Mouse (Mus musculus) megakaryocyte, embryonic 14.5 days (primary cell): Measurements from ENCODE around the gene Gm17349.

Experiments
- FLI1 ChIP-seq: IDR thresholded peaks from 2 replicates; pipeline ENCODE4 v1.6.1; 2012; ENCODE audit warnings: low read length, inconsistent platforms, mixed read lengths
- GATA1 ChIP-seq: IDR thresholded peaks from 3 replicates; pipeline ENCODE4 v1.6.1; 2012; ENCODE audit warnings: mixed read lengths, low read length, inconsistent platforms, borderline replicate concordance

DNA sequence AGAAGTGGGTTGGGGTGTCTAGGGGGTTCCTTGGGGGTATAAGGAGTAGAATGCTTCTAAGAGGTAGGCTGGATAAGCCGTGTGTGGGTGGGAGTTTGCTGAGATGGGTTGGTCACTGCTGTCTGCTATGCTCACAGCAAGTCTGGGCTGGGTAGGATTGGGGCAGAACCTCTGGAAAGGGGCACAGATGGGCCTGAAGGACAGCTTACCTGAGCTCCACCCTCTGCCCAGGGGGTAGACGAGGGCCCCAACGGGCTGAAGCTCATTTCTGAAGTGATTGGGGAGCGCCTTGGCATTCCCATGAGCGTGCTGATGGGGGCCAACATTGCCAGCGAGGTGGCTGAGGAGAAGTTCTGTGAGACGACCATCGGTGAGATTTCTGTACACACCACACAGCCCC lies 14.6 kb upstream of the Gm17349 start:
- TF ChIP-seq GATA1: no peak
- TF ChIP-seq FLI1: no peak
